Mouse (Mus musculus) heart, postnatal 25 days (tissue): ENCODE data around the gene Fkbpl. TPM values are rescaled to one million over a fixed set of nuclear protein-coding genes. Genes with fewer than 3 reads are reported as not detected.

ENCODE experiments used
- DNase-seq: peaks from one replicate; pipeline ENCODE4 v3.0.0; 2022; ENCODE audit warnings: low spot score
- intact Hi-C: fragments of 180-260 bp; cut with DNase I; formaldehyde crosslinking; loops from one replicate; pipeline ENCODE4 v1.15.1; 2025
- total RNA-seq, 2 experiments: library from RNA; stranded (reverse); gene quantifications; 2 replicates each; pipeline ENCODE4 v1.2.3; 2021

Gene Fkbpl
- total RNA-seq, 2 experiments from 2014 or later = 6.2 to 6.6 TPM

GRCm38 (mm10) chr17:34681881-34682536 lies 37.4 kb downstream of the Fkbpl start:
- intact Hi-C loops = loop anchor here (2.0 kb wide), 1 partner anchor 21 kb away; no protein-coding TSS in a partner anchor
- no peak for DNase-seq

- no peak for DNase-seq
- intact Hi-C loops = no loop called here
These were observed 38.6 kb downstream of the Fkbpl start for GRCm38 (mm10) chr17:34683179-34683578.

GRCm38 (mm10) chr17:34683686-34684220 lies 39.2 kb downstream of the Fkbpl start:
- no peak for DNase-seq
- intact Hi-C loops = no loop called here

GRCm38 (mm10) chr17:34684253-34684893 lies 39.8 kb downstream of the Fkbpl start:
- DNase-seq = no peak
- intact Hi-C loops = no loop called here

GRCm38 (mm10) chr17:34685120-34686110 lies 40.9 kb downstream of the Fkbpl start:
- DNase-seq = peak; percentile 67
- intact Hi-C loops = no loop called here

GRCm38 (mm10) chr17:34688889-34689288 lies 44.3 kb downstream of the Fkbpl start:
- no peak for DNase-seq
- intact Hi-C loops = no loop called here

GRCm38 (mm10) chr17:34690458-34690857 lies 45.9 kb downstream of the Fkbpl start:
- intact Hi-C loops = no loop called here

GRCm38 (mm10) chr17:34692906-34693305 lies 48.3 kb downstream of the Fkbpl start:
- DNase-seq = peak; percentile 86
- intact Hi-C loops = no loop called here

More at GRCm38 (mm10) chr17:34690458-34690857, 45.9 kb downstream of the Fkbpl start:
- DNase-seq = peak; percentile 78

Other genes starting within 250 kb of the Fkbpl start
- under 1 TPM in 1 of 2 experiments, not detected in 1; 0.34 TPM for gene BC051142, start 245.9 kb upstream of the Fkbpl start, total RNA-seq
- gene Btnl4, start 167.4 kb upstream of the Fkbpl start, total RNA-seq = not detected
- not detected for gene Btnl6, start 127.4 kb upstream of the Fkbpl start, total RNA-seq
- gene Notch4, start 80.5 kb upstream of the Fkbpl start, total RNA-seq = 10 to 100 TPM; 35.3 to 47.2 TPM
- gene Gpsm3, start 55.0 kb upstream of the Fkbpl start, total RNA-seq = 1 to 10 TPM; 4.1 to 4.2 TPM
- gene Pbx2, start 53.5 kb upstream of the Fkbpl start, total RNA-seq = 10 to 100 TPM; 17.6 to 17.8 TPM
- gene Ager, start 46.9 kb upstream of the Fkbpl start, total RNA-seq = under 1 TPM in 1 of 2 experiments, not detected in 1; 0.56 TPM
- 10 to 100 TPM; 34.9 to 35.0 TPM for gene Rnf5, start 41.1 kb upstream of the Fkbpl start, total RNA-seq
- gene Agpat1, start 40.5 kb upstream of the Fkbpl start, total RNA-seq = 10 to 100 TPM; 65.8 to 66.8 TPM
- gene Egfl8, start 28.8 kb upstream of the Fkbpl start, total RNA-seq = 1 to 10 TPM; 1.7 to 1.8 TPM
- gene Ppt2, start 16.3 kb upstream of the Fkbpl start, total RNA-seq = 10 to 100 TPM; 53.2 to 53.7 TPM
- 1 to 10 TPM; 1.1 to 1.9 TPM for gene Prrt1, start 15.2 kb upstream of the Fkbpl start, total RNA-seq
- 10 to 100 TPM; 15.6 to 17.8 TPM for gene Atf6b, start 2.4 kb downstream of the Fkbpl start, total RNA-seq
- gene Tnxb, start 25.8 kb downstream of the Fkbpl start, total RNA-seq = 10 to 100 TPM; 32.1 to 42.1 TPM
- 10 to 100 TPM; 15.0 to 23.3 TPM for gene C4b, start 99.1 kb downstream of the Fkbpl start, total RNA-seq
- not detected for gene Cyp21a1, start 159.8 kb downstream of the Fkbpl start, total RNA-seq
- 10 to 100 TPM in 1 of 2 experiments, 1 to 10 TPM in 1; 9.4 to 12.7 TPM for gene Stk19, start 192.2 kb downstream of the Fkbpl start, total RNA-seq
- gene Dxo, start 192.3 kb downstream of the Fkbpl start, total RNA-seq = 10 to 100 TPM; 11.1 to 11.6 TPM
- gene Skiv2l, start 205.4 kb downstream of the Fkbpl start, total RNA-seq = 10 to 100 TPM; 18.4 to 22.6 TPM
- 10 to 100 TPM; 15.5 to 16.7 TPM for gene Nelfe, start 205.6 kb downstream of the Fkbpl start, total RNA-seq
- 1 to 10 TPM; 2.8 to 6.0 TPM for gene Cfb, start 217.8 kb downstream of the Fkbpl start, total RNA-seq
- gene Zbtb12, start 234.7 kb downstream of the Fkbpl start, total RNA-seq = 1 to 10 TPM; 6.4 to 7.4 TPM
- under 1 TPM in 1 of 2 experiments, not detected in 1; 0.08 TPM for gene Gm20547, start 237.3 kb downstream of the Fkbpl start, total RNA-seq